Mouse (Mus musculus): ENCODE data around the gene Dppa2.

Dppa2 gene

GRCm38 (mm10) chr16:48344193-48344592, 40.5 kb downstream of the Dppa2 start:
- DNase-seq (ENCODE audit: low spot score in 2 of 2): no peak

DNA sequence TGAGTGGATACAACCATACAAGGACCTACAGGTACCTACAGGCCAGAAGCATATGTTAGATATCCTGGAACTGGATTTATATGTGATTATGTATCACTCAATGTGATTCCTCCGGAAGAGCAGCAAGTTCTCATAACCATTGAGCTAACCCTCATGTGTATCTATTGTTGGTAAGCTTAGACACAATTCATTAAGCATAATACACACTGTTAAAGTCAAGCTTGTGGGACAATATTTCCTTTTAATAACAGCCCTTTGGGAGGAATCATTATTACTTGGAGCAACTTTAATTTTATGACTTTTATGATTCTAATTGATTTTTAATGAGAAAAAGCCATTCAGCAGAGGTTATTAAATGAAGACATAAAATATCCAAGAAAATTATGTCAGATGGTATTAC, 43.5 kb downstream of the Dppa2 start:
- no peak for DNase-seq (ENCODE audit: low spot score in 2 of 2)

DNA sequence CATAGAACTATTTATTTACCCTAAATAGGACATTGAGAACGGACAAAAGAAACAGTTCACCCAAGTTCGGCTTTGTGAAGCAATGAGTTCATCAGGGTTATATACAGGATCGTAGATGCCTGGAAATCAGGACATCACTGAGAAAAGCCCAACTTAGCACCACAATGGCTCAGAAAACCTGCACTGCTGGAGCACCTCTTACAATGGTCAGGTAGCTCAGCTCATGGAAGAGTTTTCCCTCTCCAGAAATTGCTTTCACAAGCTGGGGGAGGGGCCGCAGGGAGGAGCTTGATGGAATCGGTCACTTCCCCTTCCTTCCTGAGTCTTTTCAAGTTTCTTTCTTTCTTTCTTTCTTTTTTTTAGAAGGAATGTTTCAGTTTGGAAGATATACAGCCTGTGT, 52.0 kb downstream of the Dppa2 start:
- no peak for DNase-seq (ENCODE audit: low spot score in 2 of 2)

- DNase-seq (ENCODE audit: low spot score in 2 of 2): no peak
These were observed 52.7 kb downstream of the Dppa2 start for GRCm38 (mm10) chr16:48356417-48356816.

- no peak for DNase-seq (ENCODE audit: low spot score in 2 of 2)
These were observed 57.2 kb downstream of the Dppa2 start for GRCm38 (mm10) chr16:48360887-48361286.

DNA sequence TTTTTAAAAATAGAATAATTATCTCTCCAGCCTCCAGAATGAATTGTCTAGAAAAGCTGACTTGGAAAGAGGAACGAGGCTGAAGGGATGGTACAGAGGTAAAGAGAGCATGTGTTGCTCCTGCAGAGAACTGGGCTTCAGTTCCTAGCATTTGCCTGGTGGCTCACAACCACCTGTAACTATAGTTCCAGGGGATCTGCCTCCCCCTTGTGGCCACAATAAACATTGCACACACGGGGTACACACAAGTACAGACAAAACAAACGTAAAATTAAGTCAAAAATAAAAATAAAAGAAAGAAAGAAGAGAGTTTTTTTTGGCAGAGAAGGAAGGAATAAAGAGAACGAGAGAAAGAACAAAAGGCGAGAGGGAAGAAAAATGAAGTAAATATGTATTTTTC, 63.1 kb downstream of the Dppa2 start:
- DNase-seq (ENCODE audit: low spot score in 2 of 2): no peak

DNA sequence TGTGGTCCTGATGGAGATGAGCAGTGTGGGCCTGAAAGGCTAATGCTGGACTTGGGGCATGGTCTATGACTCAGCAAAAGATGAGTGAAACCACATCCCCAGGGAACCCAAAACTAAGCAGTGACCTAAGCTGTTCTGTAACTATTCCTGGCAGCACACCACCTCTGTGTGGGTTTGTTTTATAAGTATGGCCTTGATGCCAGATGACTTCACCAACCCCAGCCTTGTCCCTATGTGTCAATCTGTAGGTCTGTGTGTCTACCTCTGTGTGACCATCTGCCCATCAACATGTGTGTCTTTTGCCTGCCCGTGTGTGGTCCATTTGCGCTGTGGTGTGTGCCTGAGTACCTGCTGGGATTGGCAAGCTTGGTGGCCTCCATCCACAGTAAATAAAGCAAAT, 64.4 kb downstream of the Dppa2 start:
- DNase-seq (ENCODE audit: low spot score in 2 of 2): no peak

All from spleen, postnatal 14 days (tissue).